Mouse (Mus musculus) stomach, adult 2 months (tissue): ENCODE results near the gene Lrrc56. TPM values are rescaled to one million over a fixed set of nuclear protein-coding genes. Genes with fewer than 3 reads are reported as not detected.

ENCODE experiments used
- polyA plus RNA-seq: library from polyadenylated mRNA; depleted of rRNA; stranded (reverse); fragments of >200 nt; gene quantifications from 2 replicates; pipeline ENCODE4 v1.2.3, GENCODE M21; 2012; rRNA removed

The Lrrc56 gene
- polyA plus RNA-seq, result 2.5 and 2.6 TPM in 2 replicates

GRCm38 (mm10) chr7:141193948-141194347, at the start of gene Lrrc56, which contains the start of gene Hras:
Gene Lrrc56 (plus strand): TSS chr7:141194157.
Gene Hras (minus strand): TSS chr7:141194005.

DNA sequence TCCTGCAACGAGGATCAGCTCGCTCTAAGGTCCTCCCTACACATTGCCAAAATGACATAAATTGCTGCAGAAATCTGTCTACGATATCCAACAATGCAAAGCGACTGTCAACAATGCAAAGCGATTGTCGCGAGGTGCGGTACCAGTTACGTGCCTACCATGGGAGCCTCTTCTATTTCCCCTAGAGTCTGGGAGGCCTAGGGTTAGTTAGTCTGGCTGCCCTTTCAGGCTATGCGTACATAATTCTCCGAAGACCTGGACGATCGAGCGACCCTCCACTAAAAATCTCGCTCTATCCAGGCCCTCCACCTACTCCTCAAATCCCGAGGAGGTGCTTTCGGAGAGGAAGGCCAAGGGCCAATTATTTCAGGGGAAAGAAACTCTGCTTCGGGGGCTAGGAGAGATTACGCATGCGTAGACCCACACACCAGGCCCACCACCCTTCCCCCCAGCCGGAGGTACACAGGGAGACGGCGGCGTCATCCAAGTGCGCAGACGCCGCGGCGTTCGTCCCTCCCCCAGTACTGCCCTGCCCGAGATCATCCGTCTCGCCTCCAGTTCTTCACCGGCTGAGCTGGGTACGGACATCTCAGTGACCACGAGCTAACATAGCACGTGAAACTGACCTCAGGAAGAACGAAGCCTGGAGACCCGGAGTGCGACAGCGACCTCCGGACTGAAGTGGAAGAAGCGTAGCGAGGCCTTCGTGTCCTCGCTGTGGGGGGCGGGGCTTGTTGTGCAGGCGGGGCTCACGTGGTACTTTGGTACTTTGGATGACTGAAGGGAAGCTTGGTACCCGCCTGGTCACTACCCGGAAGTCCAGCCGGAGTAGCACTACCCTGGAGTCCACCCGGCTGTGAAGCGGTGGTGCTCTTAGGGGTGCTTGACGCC, 21.6 kb upstream of the Lrrc56 start, which contains the start of gene Rnh1:
Rnh1 (minus strand) TSS at position 742 of the 891 bp plus-strand sequence.

GRCm38 (mm10) chr7:141213605-141214235, 19.8 kb downstream of the Lrrc56 start, which contains the start of gene Lmntd2:
Gene Lmntd2 (minus strand): TSS chr7:141214080.

DNA sequence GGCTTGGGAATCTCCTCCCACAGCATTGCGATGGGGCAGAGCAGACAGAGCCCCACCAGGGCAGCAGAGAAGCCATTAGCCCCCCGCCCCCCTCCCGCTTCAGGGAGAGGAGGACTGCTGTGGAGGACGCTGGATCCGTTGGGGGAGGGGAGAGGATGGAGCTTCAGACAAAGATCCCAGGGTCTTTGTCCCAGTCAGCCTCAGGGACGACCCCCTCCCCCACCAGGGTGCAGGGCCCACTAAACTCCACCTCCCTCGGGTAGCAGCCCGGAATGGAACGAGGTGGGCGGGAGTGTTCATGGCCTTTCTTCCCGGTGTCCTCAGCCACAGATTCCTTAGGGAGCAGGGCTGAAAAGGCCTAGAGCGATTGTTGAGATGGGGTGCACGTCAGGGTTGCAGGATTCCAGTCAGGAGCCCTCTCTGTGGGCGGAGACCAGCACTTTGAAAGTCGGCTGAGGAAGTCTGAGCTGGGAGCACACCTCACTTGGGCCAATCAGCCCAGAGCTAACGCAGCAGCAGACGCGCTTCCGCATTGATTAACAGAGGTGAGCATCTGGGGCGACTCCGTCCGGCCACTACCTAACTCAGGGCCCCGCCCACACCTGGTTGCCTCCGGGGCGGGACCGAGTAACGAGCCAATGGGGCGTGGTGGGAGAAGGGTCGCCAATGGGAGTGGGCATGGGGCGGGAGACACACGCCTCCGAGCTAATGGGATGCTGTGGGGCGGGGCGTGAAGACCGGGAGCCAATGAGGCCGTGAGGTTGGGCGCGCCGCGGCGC, 21.3 kb downstream of the Lrrc56 start, which contains the start of gene Rassf7:
Rassf7 (plus strand) TSS at position 760 of the 779 bp plus-strand sequence.

GRCm38 (mm10) chr7:141228279-141229067, 34.5 kb downstream of the Lrrc56 start, which contains the start of gene Phrf1:
Gene Phrf1 (plus strand): TSS chr7:141228784.

Other genes with a start within 250 kb of the Lrrc56 start
- gene Ifitm5, start 243.9 kb upstream of the Lrrc56 start, polyA plus RNA-seq, result 0.67 and 1.3 TPM in 2 replicates
- not detected in 2 replicates for gene Gm45717, start 238.2 kb upstream of the Lrrc56 start, polyA plus RNA-seq
- 255 and 272 TPM in 2 replicates for gene Ifitm2, start 238.2 kb upstream of the Lrrc56 start, polyA plus RNA-seq
- gene Ifitm1, start 226.9 kb upstream of the Lrrc56 start, polyA plus RNA-seq, result 46.7 and 48.2 TPM in 2 replicates
- gene Ifitm3, start 183.4 kb upstream of the Lrrc56 start, polyA plus RNA-seq, result 83.2 and 93.7 TPM in 2 replicates
- 0.83 and 1.1 TPM in 2 replicates for gene Ifitm6, start 176.2 kb upstream of the Lrrc56 start, polyA plus RNA-seq
- gene Gm17387, start 165.0 kb upstream of the Lrrc56 start, polyA plus RNA-seq, result not detected in 2 replicates
- 1.2 and 1.6 TPM in 2 replicates for gene B4galnt4, start 133.1 kb upstream of the Lrrc56 start, polyA plus RNA-seq
- 87.1 and 93.8 TPM in 2 replicates for gene Pkp3, start 115.9 kb upstream of the Lrrc56 start, polyA plus RNA-seq
- gene Sigirr, start 93.6 kb upstream of the Lrrc56 start, polyA plus RNA-seq, result 18.7 and 23.0 TPM in 2 replicates
- 18.4 and 22.0 TPM in 2 replicates for gene Ano9, start 76.4 kb upstream of the Lrrc56 start, polyA plus RNA-seq
- gene Ptdss2, start 71.8 kb upstream of the Lrrc56 start, polyA plus RNA-seq, result 9.4 and 13.8 TPM in 2 replicates
- 80.4 and 88.4 TPM in 2 replicates for gene Rnh1, start 21.3 kb upstream of the Lrrc56 start, polyA plus RNA-seq
- gene Hras, start 152 bp upstream of the Lrrc56 start, polyA plus RNA-seq, result 44.2 and 44.7 TPM in 2 replicates
- gene Lmntd2, start 19.9 kb downstream of the Lrrc56 start, polyA plus RNA-seq, result 3.7 and 6.7 TPM in 2 replicates
- 85.9 and 98.2 TPM in 2 replicates for gene Rassf7, start 21.7 kb downstream of the Lrrc56 start, polyA plus RNA-seq
- 15.5 and 16.7 TPM in 2 replicates for gene Phrf1, start 34.6 kb downstream of the Lrrc56 start, polyA plus RNA-seq
- gene Irf7, start 72.3 kb downstream of the Lrrc56 start, polyA plus RNA-seq, result 43.3 and 72.0 TPM in 2 replicates
- 1.7 and 3.0 TPM in 2 replicates for gene Cdhr5, start 82.6 kb downstream of the Lrrc56 start, polyA plus RNA-seq
- gene Sct, start 85.0 kb downstream of the Lrrc56 start, polyA plus RNA-seq, result 0.56 and 1.6 TPM in 2 replicates
- not detected in 2 replicates for gene Drd4, start 97.8 kb downstream of the Lrrc56 start, polyA plus RNA-seq
- 10.8 and 14.7 TPM in 2 replicates for gene Deaf1, start 133.5 kb downstream of the Lrrc56 start, polyA plus RNA-seq
- 8.8 and 10.4 TPM in 2 replicates for gene Tmem80, start 133.6 kb downstream of the Lrrc56 start, polyA plus RNA-seq
- 120 and 128 TPM in 2 replicates for gene Eps8l2, start 144.7 kb downstream of the Lrrc56 start, polyA plus RNA-seq
- gene Taldo1, start 198.0 kb downstream of the Lrrc56 start, polyA plus RNA-seq, result 99.5 and 105 TPM in 2 replicates
- gene Gatd1, start 220.0 kb downstream of the Lrrc56 start, polyA plus RNA-seq, result 18.6 and 20.4 TPM in 2 replicates
- gene Cend1, start 235.3 kb downstream of the Lrrc56 start, polyA plus RNA-seq, result 1.4 and 1.5 TPM in 2 replicates
- gene Slc25a22, start 243.7 kb downstream of the Lrrc56 start, polyA plus RNA-seq, result 41.6 and 43.2 TPM in 2 replicates
- 4.1 and 4.6 TPM in 2 replicates for gene Pidd1, start 249.9 kb downstream of the Lrrc56 start, polyA plus RNA-seq